Mouse (Mus musculus) neutrophil, adult 83 days (primary cell): ENCODE data around the gene Abce1. TPM values are rescaled to one million over a fixed set of nuclear protein-coding genes. Genes with fewer than 3 reads are reported as not detected.

Source experiments
- total RNA-seq, 2 experiments: library from RNA; stranded (reverse); gene quantifications; one replicate each; pipeline ENCODE4 v1.2.4; 2023

Gene Abce1
- 10 to 100 TPM; 26.6 to 29.0 TPM for total RNA-seq

DNA sequence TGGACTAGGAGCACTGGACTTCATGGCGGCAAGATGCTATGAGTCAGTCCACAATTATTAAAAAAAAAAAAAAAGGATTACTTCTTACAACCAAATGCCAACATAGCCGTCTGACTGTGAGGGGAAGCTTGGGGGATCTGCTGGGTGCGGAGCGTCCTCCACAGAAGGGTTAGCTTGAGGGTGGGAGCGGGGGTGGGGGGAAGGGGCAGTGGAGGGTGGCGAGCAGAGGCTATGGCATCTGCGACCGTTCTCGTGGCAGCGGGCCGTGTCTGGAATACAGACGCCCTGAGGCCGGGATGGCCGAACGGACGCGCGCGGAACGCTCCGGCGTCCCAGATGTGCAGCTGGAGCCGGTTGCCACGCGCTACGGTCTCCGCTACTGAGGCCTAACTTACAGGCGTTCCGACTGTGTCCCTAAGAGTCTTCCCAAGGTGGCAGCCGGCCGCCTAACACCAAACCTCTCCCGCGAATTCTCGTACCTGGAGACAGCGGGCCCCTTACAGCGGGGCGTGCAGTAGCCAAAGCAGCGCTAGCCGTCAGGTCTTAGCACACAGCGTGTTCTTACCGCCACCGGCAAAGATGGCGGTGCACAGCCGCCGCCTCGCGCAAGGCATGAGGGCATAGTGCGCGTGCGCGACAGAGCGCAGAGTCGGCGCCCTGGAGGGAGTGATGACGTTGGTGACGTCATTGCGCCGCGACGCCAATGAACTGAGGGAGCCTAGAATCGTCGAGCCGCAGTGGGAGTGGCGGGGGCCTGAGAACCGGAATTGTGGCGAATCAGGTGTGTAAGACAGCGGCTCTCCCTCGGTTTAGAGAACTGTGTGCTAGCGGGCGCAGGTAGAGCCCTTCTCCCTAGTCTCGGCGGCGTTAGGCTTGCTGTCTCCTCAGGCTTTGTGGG, at the start of gene Abce1, which contains the start of gene Anapc10:
Gene Abce1, minus strand, starts transcription at position 677 of the 898 bp plus-strand sequence.
Gene Anapc10, plus strand, starts transcription at position 757 of the 898 bp plus-strand sequence.

DNA sequence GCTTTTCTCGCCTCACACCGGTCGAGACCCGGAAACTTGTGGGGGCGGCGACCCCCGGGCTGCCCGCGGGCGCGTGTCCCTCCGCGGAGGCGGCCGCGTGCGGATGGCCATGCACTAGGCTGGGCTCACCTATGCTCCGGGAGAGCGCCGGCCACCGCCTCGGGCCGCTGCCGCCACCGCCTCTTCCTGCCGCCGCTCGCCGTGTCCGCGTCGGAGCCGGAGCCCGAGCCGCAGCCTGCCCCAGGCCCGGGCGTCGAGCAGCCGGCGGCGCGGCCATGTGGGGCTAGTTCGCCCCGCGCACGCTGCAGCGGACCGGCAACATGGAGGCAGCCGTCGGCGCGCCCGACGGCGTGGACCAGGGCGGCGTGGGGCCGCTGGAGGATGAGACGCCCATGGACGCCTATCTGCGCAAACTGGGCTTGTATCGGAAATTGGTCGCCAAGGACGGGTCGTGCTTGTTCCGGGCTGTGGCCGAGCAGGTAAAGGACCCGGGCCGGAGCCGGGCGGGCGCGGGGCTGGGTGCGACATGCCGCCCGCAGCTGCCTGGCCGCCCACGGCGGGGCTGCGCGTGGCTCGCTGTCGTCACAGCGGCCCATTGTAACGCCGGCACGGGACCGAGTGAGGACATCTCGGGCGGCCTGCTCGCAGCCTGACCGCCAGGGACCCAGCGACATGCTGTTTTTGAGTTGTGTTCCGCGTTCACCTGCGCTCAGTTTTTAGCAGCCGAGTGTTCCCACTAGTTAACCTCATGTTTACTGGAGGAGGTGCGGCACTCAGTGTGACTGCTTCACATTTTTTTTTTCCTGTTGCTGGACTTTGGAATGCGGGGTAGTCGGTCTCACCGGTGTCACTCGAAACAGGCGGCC, 71.7 kb downstream of the Abce1 start, which contains the start of gene Otud4:
Gene Otud4, plus strand, starts transcription at position 33 of the 866 bp plus-strand sequence.

Other genes with a start within 250 kb of the Abce1 start
- 10 to 100 TPM; 22.9 to 27.9 TPM for gene Otud4, start 72.1 kb downstream of the Abce1 start, total RNA-seq
- 1 to 10 TPM; 5.1 to 5.3 TPM for gene Anapc10, start 80 bp upstream of the Abce1 start, total RNA-seq